Mouse (Mus musculus) ZHBTc4 (cell line): ENCODE data around the gene Ermard.
A peak's percentile ranks its signal among the peaks of the same experiment; 100 is the strongest.

Experiments used
- DNase-seq: peaks from one replicate; pipeline ENCODE4 v3.0.0-alpha.2; 2011; ENCODE audit warnings: low read depth, low spot score

Gene Ermard

GRCm38 (mm10) chr17:15059646-15060045, 18.6 kb downstream of the Ermard start:
- no peak for DNase-seq

GRCm38 (mm10) chr17:15060356-15060755, 19.3 kb downstream of the Ermard start:
- DNase-seq, result no peak

GRCm38 (mm10) chr17:15065391-15066024, 24.5 kb downstream of the Ermard start:
- peak; percentile 83 for DNase-seq

DNA sequence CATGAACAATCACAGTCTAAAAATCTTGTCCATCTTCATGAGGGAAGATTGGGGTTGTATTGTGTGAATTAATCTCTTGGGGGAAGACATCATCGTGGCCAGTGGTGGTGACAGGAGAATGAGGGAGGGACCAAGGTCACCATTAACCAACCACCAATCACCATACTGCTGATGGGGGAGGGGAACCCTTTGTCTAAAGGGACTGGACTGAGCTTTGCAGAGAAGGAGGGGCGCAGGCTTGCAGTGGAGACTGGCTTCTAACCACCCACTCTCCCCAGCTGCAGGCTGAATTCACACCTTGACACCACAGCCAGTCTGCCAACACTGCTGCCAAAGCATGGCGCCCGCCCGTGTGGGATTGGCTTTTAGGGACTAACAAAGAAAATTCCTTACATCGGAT, 25.1 kb downstream of the Ermard start:
- peak; percentile 49 for DNase-seq

- DNase-seq, result no peak
Observed at GRCm38 (mm10) chr17:15066911-15067310, 25.9 kb downstream of the Ermard start.

- no peak for DNase-seq
Observed at GRCm38 (mm10) chr17:15068040-15068792, 27.2 kb downstream of the Ermard start.

GRCm38 (mm10) chr17:15069124-15069523, 28.1 kb downstream of the Ermard start:
- no peak for DNase-seq

DNA sequence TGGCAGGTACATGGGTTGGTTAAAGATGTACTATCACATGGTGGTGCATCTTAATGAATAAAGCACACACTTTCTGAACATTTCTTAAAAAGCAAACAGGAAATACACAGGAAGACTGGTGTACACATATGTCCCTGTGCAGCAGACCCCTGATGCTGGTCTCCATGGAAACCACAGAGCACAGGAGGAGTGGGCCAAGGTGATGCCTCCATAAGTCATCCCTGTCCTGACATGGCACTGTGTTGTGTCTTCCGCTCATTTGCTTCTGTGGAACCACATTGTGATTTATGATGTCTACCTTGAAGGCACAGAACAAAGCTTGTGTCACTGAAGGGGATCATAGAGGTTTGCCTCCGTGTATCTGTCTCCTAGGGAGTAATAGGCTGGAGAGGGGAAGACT, 31.2 kb downstream of the Ermard start:
- no peak for DNase-seq

DNA sequence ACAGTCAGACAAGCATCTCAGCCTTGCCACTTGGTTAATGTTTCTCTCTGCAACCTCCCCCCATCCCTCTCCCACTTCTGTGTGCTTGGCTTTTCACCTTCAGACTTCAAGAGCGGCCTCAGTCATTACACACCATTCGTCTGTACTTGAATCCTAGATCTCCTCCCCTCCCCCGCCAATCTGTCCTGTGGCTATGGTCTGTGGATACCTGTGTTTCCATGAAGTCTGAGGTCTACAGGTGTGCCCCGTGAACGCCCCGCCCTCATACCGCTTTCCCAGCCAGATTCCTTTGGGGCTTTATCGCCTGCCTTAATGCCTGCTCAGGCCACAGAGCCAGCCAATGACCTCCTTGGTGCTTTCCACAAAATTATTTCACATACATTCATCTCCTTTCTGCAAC, 34.0 kb downstream of the Ermard start:
- DNase-seq, result no peak

GRCm38 (mm10) chr17:15077536-15077935, 36.5 kb downstream of the Ermard start:
- DNase-seq, result no peak

DNA sequence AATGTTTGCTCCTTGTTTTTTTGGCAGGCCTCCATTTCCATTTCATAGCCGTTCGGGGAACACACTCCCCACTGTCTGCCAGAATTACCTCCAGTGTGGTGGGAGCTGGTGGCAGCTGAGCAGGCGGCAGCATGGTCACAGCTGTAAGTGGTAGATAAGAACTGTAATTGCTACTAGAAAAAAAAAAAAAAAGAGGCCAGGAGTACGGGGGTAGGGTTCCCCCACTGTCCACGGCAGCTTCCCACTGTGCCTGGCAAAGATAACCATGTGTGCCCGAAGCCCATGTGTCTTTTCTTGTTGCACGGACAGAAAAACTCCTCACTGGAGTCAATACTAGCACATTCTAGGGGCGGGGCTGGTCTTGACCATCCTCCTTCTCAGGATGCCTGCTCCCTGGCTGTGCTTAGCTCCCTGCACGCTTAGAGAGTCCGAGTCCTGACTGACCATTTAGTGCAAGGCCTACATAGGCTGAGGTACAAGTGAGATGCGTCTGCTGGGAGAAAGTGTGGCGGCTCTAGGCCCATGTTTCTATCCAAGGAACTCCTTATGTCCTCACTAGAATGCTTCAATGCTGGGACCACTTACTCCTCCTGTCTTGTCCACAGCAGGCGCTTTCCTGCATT, 43.3 kb downstream of the Ermard start:
- no peak for DNase-seq

- DNase-seq, result no peak
Observed at GRCm38 (mm10) chr17:15085006-15085405, 44.0 kb downstream of the Ermard start.

DNA sequence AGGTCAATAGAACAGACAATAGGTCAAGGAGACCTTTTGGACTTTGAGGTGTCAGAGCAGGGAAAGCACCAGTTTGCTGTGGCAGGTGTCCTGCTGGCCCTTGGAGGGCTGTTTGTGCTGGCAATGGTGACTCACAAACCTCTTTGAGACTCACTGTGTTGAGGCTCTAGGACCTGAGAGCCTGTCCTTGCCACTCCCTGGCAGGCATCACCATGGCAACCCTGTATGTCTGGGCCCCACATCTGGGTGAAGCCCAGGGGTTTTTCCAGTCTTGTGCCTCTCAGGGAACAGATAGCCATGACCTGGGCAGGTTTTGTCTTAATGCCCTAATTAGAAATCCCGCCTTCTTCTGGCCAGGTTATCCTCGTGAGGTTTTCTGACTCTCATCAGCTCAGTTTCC, 47.2 kb downstream of the Ermard start:
- DNase-seq, result no peak

DNA sequence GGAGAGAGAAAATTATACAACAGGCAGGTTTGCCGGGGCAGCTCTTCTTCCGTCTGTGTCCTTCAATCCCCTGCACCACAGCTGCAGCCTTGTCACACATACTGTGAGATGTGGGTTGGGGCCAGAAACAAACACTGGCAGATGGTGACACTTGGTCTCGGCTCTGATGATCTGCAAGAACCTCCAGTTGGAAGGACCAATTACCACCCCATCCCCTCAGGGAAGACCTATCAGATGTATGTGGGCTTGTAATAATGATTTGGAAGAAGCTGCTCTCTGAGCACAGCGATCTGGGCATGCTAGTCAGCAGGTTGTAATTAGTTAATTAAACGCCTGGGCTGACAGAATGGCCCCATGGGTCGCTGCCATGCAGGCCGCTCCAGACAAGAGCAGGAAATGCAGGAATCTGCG, 47.6 kb downstream of the Ermard start:
- DNase-seq, result no peak

DNA sequence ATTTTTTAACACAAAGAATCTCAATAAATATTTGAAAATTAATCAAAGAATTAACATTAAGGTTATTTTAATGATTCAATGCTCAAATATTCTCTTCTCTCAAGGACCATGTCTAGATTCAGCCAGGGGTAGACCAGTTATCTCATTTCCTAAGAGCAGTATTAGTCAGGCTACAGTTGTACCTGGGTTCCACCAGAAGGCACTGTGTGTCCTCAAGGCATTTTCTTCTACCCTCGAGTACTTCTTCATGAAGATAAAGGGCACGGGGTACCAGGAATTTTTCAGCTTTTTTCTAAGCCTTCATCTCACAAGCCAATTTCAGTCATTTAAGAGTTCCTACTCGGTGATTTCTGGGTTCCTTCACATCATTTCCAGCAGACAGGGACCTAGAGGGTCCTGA, 50.7 kb downstream of the Ermard start:
- DNase-seq, result no peak

DNA sequence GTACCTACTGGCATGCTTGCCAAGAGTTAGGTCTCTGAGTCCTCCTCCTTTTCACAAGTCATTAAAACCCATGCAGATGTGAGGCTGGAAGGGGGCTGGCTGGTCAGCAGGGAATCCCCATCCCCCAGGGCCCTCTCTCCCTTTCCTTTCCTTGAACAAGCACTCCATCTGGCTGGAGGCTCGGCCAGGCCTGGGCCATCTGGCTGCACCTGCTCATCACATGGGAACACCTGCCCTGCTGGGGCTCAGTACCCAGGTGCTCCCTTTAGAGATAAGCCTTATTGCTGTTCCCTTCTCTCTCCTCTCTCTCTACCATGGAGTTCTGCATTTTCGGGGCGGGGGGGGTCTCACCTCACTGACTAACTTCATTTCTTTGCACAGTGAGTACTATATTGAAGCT, 52.5 kb downstream of the Ermard start:
- no peak for DNase-seq

DNA sequence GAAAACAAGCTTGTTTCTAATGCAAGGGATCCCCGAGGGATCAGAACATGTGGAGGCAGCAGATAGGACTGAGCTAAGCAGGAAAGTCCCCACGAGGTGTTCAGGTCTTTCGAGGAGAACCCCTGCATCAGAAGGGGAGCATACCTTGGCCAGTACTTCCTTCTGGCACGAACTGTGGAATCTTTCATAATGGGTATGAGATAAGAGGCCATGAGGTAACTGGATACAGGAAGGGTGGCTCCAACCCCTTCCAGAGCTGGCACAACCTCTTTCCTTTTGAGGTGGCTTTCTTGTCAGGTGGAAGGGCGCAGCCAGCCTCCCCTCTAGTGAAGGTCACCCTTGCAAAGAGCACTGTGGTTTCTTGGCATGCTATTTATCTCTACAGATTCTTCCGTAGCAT, 55.8 kb downstream of the Ermard start:
- DNase-seq, result no peak

DNA sequence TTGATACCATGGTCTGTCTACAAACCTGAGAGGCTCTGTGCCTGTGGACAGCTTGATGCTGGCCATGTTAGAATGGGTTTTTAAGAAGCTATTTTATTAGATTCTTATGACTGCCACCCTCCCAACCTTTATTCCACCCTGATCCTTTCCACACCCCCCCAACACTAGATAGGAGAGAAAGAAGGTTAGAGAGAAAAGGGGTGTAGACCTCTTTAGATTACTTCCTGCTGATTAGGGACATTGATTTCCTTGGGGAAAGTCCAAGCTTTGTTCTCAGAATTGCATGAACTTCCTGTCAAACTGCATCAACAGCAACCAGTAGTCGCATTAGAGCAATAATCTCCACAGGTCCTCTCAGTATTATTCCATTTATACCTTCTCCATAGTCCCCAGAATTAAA, 57.7 kb downstream of the Ermard start:
- DNase-seq, result no peak

GRCm38 (mm10) chr17:15101355-15101754, 60.3 kb downstream of the Ermard start:
- DNase-seq, result no peak

DNA sequence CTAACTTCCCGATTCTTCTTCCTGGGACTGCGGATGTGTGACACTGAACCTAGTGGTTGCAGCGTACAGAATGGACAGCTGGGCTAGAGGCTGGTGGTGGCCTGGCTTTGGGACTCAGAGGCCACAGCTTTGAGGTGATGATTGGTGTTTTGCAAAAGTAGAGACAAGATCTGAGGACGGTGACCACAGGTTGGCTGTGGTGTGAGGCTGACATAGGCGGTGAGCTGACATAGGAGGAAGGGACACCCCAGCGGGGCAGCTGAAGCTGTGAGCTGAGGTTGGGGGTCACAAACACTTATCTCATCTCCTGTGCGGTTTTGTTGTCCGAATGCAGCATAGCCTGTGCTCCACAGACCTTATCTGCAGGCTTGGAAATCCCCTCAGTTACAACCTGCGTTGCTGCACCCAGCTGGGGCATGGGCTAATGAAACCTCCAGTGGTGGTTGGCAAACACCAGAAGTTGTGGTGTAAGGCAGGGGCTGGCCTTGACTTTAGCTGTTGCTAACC, 66.2 kb downstream of the Ermard start:
- DNase-seq, result no peak

DNA sequence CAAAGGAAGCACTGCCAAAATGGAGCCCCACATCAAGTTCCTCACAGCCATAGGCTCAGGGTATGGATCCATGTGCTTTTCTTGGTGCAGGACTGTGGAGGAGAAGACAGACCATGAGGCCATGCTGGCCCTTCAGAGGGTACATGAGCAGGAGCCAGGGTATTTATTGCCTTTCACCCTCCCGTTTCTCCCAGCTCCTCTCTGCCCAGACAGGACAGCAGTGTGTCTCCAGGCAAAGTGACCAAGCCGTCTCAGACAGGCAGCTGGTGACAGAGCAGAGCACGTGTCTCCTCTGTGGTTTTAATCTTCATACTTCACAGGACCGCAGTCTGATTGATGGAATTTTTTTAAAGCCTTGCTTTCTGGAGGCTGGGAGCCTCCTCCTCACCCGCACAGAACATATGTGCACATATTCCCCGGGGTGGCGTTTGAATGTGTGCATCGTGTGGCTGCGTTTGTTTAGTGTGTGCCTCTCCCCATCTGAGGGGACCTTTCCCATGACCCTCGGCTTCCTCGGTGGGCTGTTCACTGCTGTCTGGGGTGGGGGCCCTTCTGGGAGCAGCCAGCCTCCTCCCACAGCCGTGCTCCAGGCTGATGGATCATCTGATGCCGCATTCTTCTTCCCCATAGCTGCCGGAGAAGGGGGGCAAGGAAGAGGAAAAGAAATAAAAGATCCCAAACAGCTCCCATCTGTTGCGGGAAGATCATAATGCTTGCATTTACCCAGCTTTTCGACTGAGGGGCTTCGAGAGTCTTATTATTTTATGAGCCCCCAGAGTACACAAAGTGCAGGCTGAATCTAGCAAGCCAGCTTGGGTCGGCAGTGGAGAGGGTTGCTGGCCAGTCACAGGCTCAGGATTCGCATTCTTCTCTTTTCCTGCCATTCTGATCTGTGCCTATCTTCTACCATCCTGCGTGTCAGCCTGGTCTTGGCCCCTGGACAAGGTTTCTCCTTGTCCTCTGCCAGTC, 67.7 kb downstream of the Ermard start:
- DNase-seq, result no peak

DNA sequence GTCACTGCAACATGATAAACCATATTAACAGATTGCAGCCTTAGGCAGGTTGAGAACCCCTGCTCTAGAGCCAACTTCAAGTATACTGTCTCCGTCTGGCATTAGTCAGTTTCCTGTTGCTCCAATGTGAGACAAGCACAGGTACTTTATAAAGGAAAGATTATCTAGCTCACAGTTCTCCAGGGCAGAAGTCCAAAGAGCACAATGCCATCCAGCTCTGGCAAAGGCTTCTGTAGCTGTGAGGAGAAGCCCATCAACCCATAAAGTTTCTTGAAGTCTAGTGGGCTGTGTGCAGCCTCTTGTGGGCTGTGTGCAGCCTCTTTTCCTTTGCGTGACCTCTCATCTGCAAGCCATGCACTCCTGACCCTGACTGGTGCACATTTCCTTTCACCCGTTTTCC, 74.5 kb downstream of the Ermard start:
- no peak for DNase-seq
